Mouse (Mus musculus) liver, embryonic 14.5 days (tissue): ENCODE data around the gene 4930568D16Rik. TPM values are rescaled to one million over a fixed set of nuclear protein-coding genes. Genes with fewer than 3 reads are reported as not detected.

ENCODE experiments used
- ATAC-seq: fragments of 200-750 bp; cut with Nextera tagmentation; 2 replicates; pipeline ENCODE4 v1.8.0; 2017; ENCODE audit warnings: moderate number of reproducible peaks, mild to moderate bottlenecking, moderate library complexity; ENCODE audit not compliant: insufficient read depth
- DNase-seq, 3 experiments: peaks; one replicate each; pipeline ENCODE4 v3.0.0-alpha.2; 2012 to 2013; ENCODE audit warnings: low read depth in 3 of 3, low spot score in 3 of 3
- H3K27ac ChIP-seq: fragments of 300-500 bp; sonication (generic); 2 replicates; pipeline ENCODE4 v1.5.1; 2014; ENCODE audit warnings: moderate library complexity, mild to moderate bottlenecking, control low read depth, inconsistent platforms
- H3K27me3 ChIP-seq: fragments of 300-500 bp; sonication (generic); 2 replicates; pipeline ENCODE4 v1.6.1; 2014; ENCODE audit warnings: mild to moderate bottlenecking, low read length, moderate library complexity; ENCODE audit not compliant: control insufficient read depth, insufficient read depth
- H3K36me3 ChIP-seq: fragments of 300-500 bp; sonication (generic); replicated peaks from 2 replicates; pipeline ENCODE4 v1.6.1; 2014; ENCODE audit warnings: low read depth; ENCODE audit not compliant: control insufficient read depth, insufficient read depth
- H3K4me1 ChIP-seq, 2 experiments: fragments of 200-500 bp in 1 of 2; fragments of 300-500 bp in 1 of 2; sonication (generic) in 1 of 2; replicated peaks; 2 replicates each; pipeline ENCODE4 v1.6.1; 2012 to 2014; ENCODE audit warnings: antibody characterized with exemption in 1 of 2, inconsistent platforms in 1 of 2, low read length in 1 of 2; ENCODE audit not compliant: control insufficient read depth in 2 of 2, insufficient read depth in 2 of 2
- H3K4me2 ChIP-seq: fragments of 300-500 bp; sonication (generic); 2 replicates; pipeline ENCODE4 v1.6.1; 2014; ENCODE audit warnings: low read depth, mild to moderate bottlenecking, control low read depth, moderate library complexity
- H3K4me3 ChIP-seq, 2 experiments: fragments of 200-500 bp in 1 of 2; fragments of 300-500 bp in 1 of 2; sonication (generic) in 1 of 2; 2 replicates each; pipeline ENCODE4 v1.5.1; 2012 to 2014; ENCODE audit warnings: low read depth in 2 of 2, low read length in 2 of 2, mild to moderate bottlenecking in 2 of 2, control low read depth in 1 of 2, inconsistent platforms in 1 of 2, moderate library complexity in 1 of 2; ENCODE audit not compliant: insufficient read depth in 1 of 2
- H3K9ac ChIP-seq: fragments of 300-500 bp; sonication (generic); replicated peaks from 2 replicates; pipeline ENCODE4 v1.6.1; 2014; ENCODE audit warnings: mild to moderate bottlenecking, control low read depth, moderate library complexity
- H3K9me3 ChIP-seq: fragments of 300-500 bp; sonication (generic); 2 replicates; pipeline ENCODE4 v1.6.1; 2016; ENCODE audit warnings: low read length, mixed read lengths; ENCODE audit not compliant: control insufficient read depth
- CTCF ChIP-seq: IDR thresholded peaks from 2 replicates; pipeline ENCODE4 v1.5.1; 2016; ENCODE audit warnings: antibody characterized with exemption, low read depth, control low read depth
- EP300 ChIP-seq: IDR thresholded peaks from 2 replicates; pipeline ENCODE4 v1.6.1; 2016; ENCODE audit warnings: antibody characterized with exemption, low read depth
- WGBS: fragments of 180-500 bp; shearing (Covaris S2); extraction: QIAGEN DNeasy Blood & Tissue Kit; methylation state at CpG from one replicate; pipeline ENCODE4 v1.1.7; 2014; ENCODE audit not compliant: insufficient replicate concordance; 5-methylcytosine and 5-hydroxymethylcytosine counted together
- polyA plus RNA-seq, 2 experiments: library from polyadenylated mRNA; depleted of rRNA in 1 of 2; stranded (reverse) in 1 of 2; unstranded in 1 of 2; fragments of >200 nt; fragmentation: Nextera tagmentation in 1 of 2; extraction: Ambion mirVana in 1 of 2; gene quantifications; 2 replicates each; pipeline versions ENCODE4 v1.2.1 to v1.2.3; 2012 to 2014

The 4930568D16Rik gene
- polyA plus RNA-seq, 2 experiments = not detected

DNA sequence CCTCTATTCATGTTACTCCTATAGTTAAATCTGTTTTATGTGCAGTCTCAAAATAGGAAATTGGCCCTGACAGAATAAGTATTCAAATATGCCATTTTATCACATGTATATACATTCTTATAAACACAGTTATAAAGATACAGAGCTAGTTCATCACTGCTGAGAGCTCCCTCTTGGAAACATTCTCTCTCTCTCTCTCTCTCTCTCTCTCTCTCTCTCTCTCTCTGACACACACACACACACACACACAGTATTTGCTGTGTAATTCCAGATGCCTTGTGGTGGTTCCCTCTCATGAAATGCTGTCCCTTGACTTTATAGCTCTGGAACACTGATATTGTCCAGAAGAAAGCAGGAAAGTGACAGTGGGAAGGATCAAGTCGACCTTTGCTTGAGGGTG lies 29.5 kb downstream of the 4930568D16Rik start:
- DNase-seq (no peak), ATAC-seq (no peak)
- peaks cover 14% of the 10 kb centered on the region for H3K36me3 ChIP-seq
- no peak overlapping the region for H3K9ac ChIP-seq
- no peaks in the 10 kb centered on the region for H3K9me3 ChIP-seq
- H3K27ac ChIP-seq = no peak overlapping the region
- 50% methylated on average over 1 of the region's 1 CpGs for WGBS
- TF ChIP-seq EP300 (no peak), CTCF (no peak)
- H3K4me1 ChIP-seq = peaks cover 22% of the 10 kb centered on the region in 2 experiments
- no peak overlapping the region for H3K4me3 ChIP-seq
- H3K4me2 ChIP-seq = no peak overlapping the region
- H3K27me3 ChIP-seq = no peaks in the 10 kb centered on the region

DNA sequence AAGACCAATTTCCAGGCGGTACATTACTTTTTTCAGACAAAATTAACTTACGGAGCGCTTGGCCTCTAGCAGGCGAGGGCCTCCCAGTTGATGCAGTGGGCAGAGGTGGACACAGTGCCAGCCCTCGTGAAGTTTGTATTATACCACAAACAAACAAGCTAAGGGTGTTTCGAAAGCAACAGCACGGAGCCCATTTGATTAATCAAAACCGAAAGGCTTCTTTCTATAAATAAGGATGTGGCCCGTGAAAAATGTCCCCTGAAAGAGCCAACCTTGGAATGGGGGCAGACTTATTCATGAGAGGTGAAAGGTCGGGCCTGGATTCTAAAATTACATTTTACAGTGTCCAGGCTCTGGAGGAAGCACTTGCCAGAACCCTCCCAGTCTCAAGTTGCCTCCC lies 30.1 kb downstream of the 4930568D16Rik start:
- TF ChIP-seq CTCF (no peak), EP300 (no peak)
- 64% methylated on average over 10 of the region's 10 CpGs for WGBS

DNA sequence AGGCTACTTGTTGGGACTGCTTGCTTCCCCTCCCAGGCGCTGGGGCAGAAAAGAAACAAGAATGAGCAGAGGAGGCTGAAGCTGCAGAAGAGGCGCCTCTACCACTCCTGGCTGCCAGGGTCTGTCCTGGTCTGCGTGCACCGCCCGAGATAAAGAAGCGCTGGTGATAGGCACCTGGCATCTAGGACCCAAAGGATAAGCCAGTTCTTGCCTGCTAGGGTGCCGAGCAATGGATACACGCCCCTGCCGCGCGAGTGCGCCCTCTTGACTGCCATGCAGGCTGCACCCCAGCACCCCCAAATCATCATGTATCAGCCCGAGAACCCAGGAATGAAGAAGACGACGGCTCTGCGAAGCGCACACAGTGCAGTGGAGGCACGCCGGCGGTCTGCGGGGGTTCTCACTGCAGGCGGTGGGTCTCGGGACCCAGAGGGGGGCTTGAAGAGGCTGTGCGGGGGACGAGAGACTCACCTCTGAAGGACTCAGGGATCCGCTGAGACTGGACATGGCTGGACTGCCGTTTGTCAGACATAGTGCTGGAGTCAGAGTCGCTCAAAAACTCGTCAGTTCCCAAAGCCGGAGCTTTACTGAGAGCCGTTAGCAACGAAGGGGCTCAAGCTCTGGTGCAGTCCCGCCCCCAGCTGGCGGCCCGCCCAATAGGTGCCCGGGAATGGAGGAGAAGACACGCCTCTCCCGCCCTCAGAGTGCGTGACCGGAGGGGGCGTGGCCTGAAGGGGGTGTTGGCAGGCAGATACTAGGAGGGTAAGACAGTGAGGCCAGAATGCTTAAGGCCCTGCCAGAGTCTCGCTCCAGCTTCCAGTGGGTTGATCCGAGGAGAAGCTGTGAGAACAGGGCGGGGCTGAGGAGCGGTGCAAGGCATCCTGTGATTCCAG lies 30.9 kb downstream of the 4930568D16Rik start, which contains the start of gene Stom:
TSS of gene Stom (minus strand) at position 589 of the 893 bp plus-strand sequence.
- DNase-seq (peak; percentile 98 to 99 (median 98)), ATAC-seq (peak; percentile 94)
- Histone ChIP-seq H3K9ac (peak within 1 kb of the TSS; percentile 99), H3K27me3 (no peaks in the 10 kb centered on the region), H3K36me3 (peaks cover 27% of the 10 kb centered on the region), H3K4me1 (peaks cover 32 to 36% of the 10 kb centered on the region in 2 experiments), H3K4me2 (peak within 1 kb of the TSS; percentile 94), H3K9me3 (no peaks in the 10 kb centered on the region), H3K4me3 (peak within 1 kb of the TSS; percentile 91 to 93), H3K27ac (peak within 1 kb of the TSS; percentile 98)
- WGBS = 0% methylated on average over 45 of the region's 45 CpGs
- TF ChIP-seq CTCF (peak; percentile 78), EP300 (peak; percentile 97)

More for the DNA sequence above, 30.1 kb downstream of the 4930568D16Rik start:
- no peak for DNase-seq
- Histone ChIP-seq H3K4me2 (peak overlapping the region; percentile 70), H3K4me1 (peaks cover 26 to 28% of the 10 kb centered on the region in 2 experiments), H3K9me3 (no peaks in the 10 kb centered on the region), H3K36me3 (peaks cover 20% of the 10 kb centered on the region), H3K27ac (peak overlapping the region; percentile 73), H3K27me3 (no peaks in the 10 kb centered on the region), H3K9ac (peak overlapping the region; percentile 57), H3K4me3 (peak overlapping the region; percentile 54 to 93)
- no peak for ATAC-seq

DNA sequence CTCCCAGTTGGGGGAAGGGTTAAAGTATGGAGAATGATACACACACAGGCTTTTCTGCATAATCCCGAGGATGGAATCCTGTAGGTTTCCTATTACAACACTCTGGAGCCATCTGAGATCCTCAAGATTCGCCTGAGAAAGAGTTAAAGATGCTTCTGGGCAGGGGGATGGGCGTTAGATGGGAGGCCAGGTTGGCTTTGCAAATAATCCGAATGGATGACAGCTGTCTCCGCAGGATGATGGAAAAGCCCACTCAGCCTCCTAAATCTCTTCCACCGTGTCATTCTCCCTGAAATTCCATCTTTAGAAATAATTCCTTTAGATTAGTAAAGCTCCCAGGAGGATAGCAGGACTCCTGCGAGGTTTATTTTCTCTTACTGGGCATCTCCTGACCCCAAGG lies 31.9 kb downstream of the 4930568D16Rik start:
- peaks cover 38 to 46% of the 10 kb centered on the region in 2 experiments for H3K4me1 ChIP-seq

DNA sequence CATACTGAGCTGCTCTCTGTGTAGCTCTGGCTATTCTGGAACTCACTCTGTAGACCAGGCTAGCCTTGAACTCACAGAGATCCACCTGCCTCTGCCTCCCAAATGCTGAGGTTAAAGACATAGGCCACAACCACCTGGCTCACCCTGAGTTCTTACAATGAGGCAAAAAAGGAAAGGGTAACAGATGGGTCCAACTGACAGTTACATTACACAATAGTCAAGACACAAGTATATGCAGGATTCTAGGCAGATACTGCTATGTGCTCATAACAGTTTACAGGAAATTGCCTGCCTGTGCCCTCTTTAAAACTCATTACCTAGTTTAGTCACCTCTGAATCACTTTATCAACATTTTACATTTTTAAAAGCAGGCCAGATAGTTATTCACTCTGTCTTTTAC lies 33.9 kb downstream of the 4930568D16Rik start:
- ATAC-seq = no peak
- no peak for DNase-seq
- peak overlapping the region; percentile 98 for H3K27ac ChIP-seq
- H3K4me2 ChIP-seq = peak overlapping the region; percentile 94
- H3K9ac ChIP-seq = peak overlapping the region; percentile 99
- peaks cover 43% of the 10 kb centered on the region for H3K36me3 ChIP-seq
- TF ChIP-seq EP300 (peak; percentile 38), CTCF (no peak)
- no peaks in the 10 kb centered on the region for H3K27me3 ChIP-seq
- H3K4me3 ChIP-seq = peak overlapping the region; percentile 91 to 93
- peaks cover 56 to 63% of the 10 kb centered on the region in 2 experiments for H3K4me1 ChIP-seq
- H3K9me3 ChIP-seq = no peaks in the 10 kb centered on the region

More for the DNA sequence above, 31.9 kb downstream of the 4930568D16Rik start:
- Histone ChIP-seq H3K36me3 (peaks cover 29% of the 10 kb centered on the region), H3K4me3 (peak overlapping the region; percentile 91 to 93), H3K4me2 (peak overlapping the region; percentile 94), H3K9me3 (no peaks in the 10 kb centered on the region), H3K9ac (peak overlapping the region; percentile 99), H3K27ac (peak overlapping the region; percentile 98), H3K27me3 (no peaks in the 10 kb centered on the region)
- 14% methylated on average over 7 of the region's 7 CpGs for WGBS
- no peak for ATAC-seq
- no peak for TF ChIP-seq CTCF
- DNase-seq = no peak
